Mouse (Mus musculus): Measurements from ENCODE around the gene Fryl.

The Fryl gene

DNA sequence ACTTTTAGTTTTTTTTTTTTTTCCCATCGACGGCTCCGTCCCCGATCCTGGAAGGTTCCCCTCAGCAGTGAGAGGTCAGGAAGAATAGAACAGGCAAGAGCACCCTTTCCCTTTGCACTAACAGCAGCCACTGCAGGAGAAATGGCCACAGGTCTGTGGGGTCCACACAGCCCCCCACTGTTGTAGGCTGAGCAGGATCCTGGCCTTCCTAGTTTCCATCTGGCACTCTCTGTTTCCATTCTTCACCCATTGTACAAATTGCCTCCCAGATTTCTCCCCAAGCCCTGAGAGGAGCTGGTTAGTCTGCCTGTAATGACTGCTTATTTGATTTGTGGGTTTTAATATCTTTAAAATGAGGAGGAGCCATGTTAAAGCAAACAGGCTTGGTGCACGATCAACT lies 252.4 kb downstream of the Fryl start:
- CTCF ChIA-PET, result no interaction called here
- POLR2A ChIA-PET, result no interaction called here

DNA sequence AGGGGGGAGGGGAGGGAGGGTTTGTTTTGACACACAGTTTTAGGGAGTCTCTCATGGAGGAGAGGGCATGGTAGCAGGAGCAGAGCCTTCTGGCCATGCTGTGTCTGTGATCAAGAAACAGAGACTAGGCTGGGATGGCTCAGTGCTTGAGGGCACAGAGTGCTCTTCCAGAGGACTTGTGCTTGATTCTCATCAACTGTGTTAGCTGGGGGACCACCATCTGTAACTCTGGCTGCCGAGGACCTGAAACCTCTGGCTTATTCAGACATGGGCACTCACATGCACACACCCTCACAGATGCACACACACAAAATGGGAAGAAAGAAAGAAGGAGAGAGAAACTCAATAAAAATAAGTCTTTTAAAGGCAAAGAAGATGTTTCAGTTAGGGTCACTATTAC lies 257.9 kb downstream of the Fryl start:
- CTCF ChIA-PET, result interaction anchor here in 1 of 4 experiments (1.2 kb wide), 1 partner anchor 402 kb away, joined by 3 read pairs; no protein-coding TSS in a partner anchor
- POLR2A ChIA-PET, result interaction anchor here in 2 of 4 experiments (0.7 to 1.3 kb wide), 2 partner anchors 85 to 92 kb away, joined by 3 read pairs; partner anchors contain the start of gene Slain2 (in 1 of the 2)

DNA sequence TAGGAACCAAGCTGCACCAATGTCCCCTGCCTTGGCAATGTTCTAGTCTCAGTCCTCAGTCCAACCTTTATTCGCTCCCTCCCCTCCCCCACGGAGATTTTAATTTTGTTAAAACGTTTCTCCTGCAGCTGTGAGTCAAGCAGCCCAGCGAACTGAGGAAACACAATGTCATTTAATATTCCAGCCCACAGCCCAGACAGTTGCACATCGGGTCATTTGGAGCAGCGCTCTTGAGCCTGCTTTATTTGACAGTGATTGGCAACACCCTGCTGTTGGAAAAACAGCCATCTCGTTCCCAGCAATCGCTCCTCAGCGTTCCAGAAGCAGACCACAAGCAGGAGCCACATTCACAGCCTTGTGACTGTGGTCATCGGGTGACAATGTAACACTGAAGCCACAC lies 261.0 kb downstream of the Fryl start:
- CTCF ChIA-PET, result interaction anchor here (0.6 to 1.0 kb wide), 4 partner anchors 10 to 76 kb away, joined by 3 to 5 read pairs (median 3); no protein-coding TSS in a partner anchor
- POLR2A ChIA-PET, result interaction anchor here in 2 of 4 experiments (0.7 kb wide), 2 partner anchors 236 to 408 kb away, joined by 3 read pairs; no protein-coding TSS in a partner anchor

DNA sequence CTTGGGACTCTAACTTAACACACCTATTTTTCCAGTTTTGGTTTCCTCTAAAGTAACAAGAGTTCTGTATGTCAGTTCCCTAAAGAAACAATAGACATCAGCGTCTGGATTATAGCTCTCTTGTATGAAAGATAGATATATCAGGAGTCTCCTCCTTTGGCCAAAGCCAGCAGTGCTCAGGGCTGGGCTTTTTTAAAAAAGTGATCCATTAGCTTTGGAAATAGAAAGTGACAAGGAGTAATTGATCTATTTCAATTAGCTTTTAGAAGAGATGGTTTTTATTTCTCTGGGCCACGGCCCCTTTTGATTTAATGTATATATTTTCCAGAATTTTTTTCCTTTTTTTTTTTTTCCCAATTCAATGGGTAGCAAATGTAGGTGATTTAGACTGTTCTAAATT lies 261.5 kb downstream of the Fryl start:
- ChIA-PET CTCF (interaction anchor here (0.6 to 1.0 kb wide), 4 partner anchors 9 to 76 kb away, joined by 3 to 5 read pairs (median 3); no protein-coding TSS in a partner anchor), POLR2A (interaction anchor here in 2 of 4 experiments (0.7 kb wide), 2 partner anchors 19 to 237 kb away, joined by 3 read pairs; no protein-coding TSS in a partner anchor)

DNA sequence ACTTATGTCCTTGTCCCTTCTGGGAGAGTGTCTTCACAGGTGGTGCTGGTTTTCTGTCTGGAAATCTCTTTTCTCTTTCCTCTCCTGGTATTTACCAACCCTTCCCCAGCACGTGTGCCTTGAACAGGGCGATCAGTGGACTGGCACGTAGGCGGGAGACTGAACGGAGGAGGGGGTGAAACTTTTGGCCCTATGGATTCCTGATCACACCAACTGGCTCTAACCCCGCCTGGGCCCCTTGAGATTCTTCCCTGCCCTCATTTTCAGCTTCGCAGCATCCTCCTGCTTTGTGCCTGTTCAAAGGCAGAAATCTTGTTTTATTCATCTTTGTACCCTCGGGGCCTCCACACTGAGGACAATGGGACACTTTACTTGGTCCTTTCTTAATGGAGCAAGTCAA lies 262.0 kb downstream of the Fryl start:
- ChIA-PET CTCF (interaction anchor here in 1 of 4 experiments (1.0 kb wide), 1 partner anchor 13 kb away, joined by 3 read pairs; no protein-coding TSS in a partner anchor), POLR2A (interaction anchor here in 1 of 4 experiments (0.7 kb wide), 1 partner anchor 20 kb away, joined by 3 read pairs; no protein-coding TSS in a partner anchor)

DNA sequence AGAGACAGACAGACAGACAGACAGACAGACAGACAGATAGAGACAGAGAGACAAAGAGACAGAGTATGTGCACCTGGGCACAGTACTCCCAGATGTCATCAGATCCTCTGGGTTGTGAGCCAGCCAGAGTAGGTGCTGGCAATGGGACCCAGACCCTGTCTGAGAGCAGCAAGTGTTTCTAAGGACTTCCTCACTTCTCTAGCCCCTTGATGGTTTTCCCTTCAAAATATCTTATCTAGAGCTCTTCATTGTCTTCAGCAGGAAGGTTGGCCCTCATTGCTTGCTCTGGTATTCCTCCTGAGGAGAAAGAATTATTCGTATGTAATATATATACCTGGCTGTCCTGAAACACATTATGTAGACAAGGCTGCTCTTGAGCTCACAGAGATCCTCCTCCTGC lies 263.9 kb downstream of the Fryl start:
- ChIA-PET POLR2A (interaction anchor here in 1 of 4 experiments (0.7 to 1.5 kb wide), 4 partner anchors 8 to 368 kb away, joined by 3 to 4 read pairs (median 3); no protein-coding TSS in a partner anchor), CTCF (interaction anchor here in 2 of 4 experiments (0.6 to 3.0 kb wide), 4 partner anchors 8 to 390 kb away, joined by 3 to 8 read pairs (median 4); no protein-coding TSS in a partner anchor)

DNA sequence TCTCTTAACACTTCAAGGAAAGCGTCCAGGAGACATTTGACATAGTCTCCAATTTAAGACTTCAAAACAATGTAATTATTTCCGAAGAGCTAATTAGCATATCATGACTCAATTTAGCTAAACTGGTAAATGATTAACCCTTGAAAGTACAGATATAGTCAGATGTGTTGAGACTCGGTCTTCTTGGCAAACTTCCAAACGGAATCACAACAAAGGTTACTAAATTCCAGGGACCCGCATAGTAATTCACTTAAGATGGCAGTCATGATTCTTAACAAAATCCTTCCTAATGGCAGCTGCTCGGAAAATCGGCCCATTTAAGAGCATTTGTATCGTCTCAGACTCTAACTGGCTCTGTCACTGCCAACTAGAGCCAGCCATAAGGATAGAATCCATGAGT lies 266.7 kb downstream of the Fryl start:
- POLR2A ChIA-PET, result interaction anchor here in 1 of 4 experiments (0.6 kb wide), 1 partner anchor 372 kb away, joined by 3 read pairs; no protein-coding TSS in a partner anchor
- CTCF ChIA-PET, result no interaction called here

DNA sequence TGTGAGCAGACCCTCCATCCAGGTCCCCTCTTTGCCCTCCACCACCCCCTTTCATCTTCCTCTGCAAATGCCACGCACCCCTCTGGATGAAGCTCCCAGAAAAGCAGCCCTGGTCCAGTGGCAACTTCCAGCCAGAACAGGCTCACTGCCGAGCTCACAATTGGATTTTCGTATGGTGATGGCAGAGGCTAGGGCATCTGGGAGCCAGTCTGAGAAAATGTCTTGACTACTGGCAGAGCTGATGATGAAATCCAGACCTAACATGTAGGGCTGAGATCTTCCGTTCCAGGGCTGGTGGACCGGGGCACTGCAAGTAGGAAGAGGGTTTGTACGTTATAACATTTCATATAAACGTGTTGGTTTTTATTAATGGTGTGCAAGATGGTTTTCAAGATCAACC lies 268.6 kb downstream of the Fryl start:
- ChIA-PET POLR2A (interaction anchor here in 2 of 4 experiments (0.6 to 0.8 kb wide), 3 partner anchors 71 to 306 kb away, joined by 3 read pairs; no protein-coding TSS in a partner anchor), CTCF (interaction anchor here in 1 of 4 experiments (1.1 kb wide), 1 partner anchor 395 kb away, joined by 6 read pairs; no protein-coding TSS in a partner anchor)

DNA sequence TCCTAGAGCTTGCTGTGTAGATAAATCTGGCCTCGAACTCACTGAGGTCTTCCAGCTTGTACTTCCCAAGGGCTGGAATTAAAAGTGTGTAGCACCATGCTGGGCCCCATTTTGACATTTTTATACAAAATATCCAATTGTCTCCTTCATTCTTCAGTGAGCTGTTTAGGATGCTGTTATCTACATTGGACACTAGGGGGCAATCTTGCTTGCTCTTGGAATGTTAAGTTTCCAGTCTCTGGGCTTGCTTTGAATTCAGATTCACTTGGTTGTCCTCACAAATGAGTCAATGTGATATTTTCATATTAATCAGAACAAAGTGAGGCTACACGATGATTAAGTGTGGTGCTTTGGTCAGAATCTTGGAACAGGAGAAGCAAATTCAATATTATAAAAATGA lies 272.3 kb downstream of the Fryl start:
- ChIA-PET CTCF (interaction anchor here (0.5 to 3.4 kb wide), 42 partner anchors 8 to 659 kb away, joined by 3 to 45 read pairs (median 4); partner anchors contain the start of genes Cwh43 (in 1 of the 4) and Fryl (in 1 of the 4)), POLR2A (interaction anchor here (0.6 to 1.3 kb wide), 12 partner anchors 9 to 399 kb away, joined by 3 to 10 read pairs (median 3); partner anchors contain the start of gene Slain2 (in 1 of the 4))

DNA sequence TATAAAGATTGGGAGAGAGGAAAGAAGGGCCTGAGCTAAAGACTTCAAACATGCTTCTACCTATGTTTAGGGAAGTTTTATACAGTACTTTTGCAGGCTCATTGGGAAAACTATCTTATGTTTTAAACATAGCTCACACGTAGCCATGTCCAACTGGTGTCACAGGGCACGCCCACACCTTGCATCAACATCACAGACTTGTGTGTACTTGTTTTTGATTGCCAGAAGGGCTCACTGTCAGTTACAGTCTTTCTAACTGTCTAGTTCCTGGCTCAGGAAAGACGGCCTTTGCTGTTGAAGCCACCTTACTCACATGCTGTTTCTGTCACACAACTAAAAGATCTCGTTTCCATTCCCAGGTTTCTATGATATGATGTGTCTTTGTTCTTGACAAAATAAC lies 279.9 kb downstream of the Fryl start:
- ChIA-PET CTCF (interaction anchor here in 2 of 4 experiments (0.6 to 1.3 kb wide), 2 partner anchors 8 to 97 kb away, joined by 4 to 5 read pairs; no protein-coding TSS in a partner anchor), POLR2A (no interaction called here)

DNA sequence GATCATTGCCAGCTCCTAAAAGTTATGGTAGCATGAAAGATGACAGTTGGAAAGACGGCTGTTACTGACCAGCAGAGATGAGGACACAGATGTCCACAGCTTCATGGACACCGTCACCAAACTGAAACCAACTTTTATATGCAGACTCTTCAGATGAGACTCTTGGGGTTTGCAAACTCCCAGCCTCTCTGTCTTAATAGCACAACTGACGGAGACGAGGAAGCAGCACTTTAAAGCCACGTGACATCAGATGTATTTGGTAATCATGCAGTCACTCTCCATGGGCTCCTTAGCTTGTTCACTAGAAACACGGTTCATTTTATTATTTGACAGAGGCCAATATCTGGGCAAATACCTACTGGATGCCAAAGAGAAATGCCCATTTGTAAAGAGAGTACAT lies 280.4 kb downstream of the Fryl start:
- ChIA-PET POLR2A (interaction anchor here in 1 of 4 experiments (1.0 kb wide), 1 partner anchor 43 kb away, joined by 3 read pairs; no protein-coding TSS in a partner anchor), CTCF (interaction anchor here in 1 of 4 experiments (1.3 kb wide), 1 partner anchor 8 kb away, joined by 5 read pairs; no protein-coding TSS in a partner anchor)

DNA sequence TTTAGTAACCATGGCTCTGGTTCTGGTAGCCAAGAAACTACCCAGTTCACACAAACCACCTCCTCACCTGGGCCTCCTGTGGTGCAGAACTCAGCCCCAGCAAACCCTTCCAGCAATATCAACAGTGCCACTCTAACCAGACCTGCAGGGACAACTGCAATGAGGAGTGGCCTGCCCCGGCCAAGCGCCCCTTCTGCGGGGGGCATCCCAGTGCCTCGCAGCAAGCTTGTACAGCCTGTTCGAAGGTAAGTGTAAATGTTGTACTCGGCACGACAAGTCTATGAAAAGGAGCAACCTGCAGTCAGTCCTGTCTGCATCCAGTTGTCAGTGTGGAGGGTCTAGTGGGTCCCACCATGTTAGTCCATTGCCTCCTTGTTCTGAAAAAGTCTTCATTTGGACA lies 281.8 kb downstream of the Fryl start, which contains the start of gene Gm10135:
Gm10135 (minus strand) TSS at position 101 of the 400 bp plus-strand sequence.
- CTCF ChIA-PET, result no interaction called here
- POLR2A ChIA-PET, result no interaction called here

DNA sequence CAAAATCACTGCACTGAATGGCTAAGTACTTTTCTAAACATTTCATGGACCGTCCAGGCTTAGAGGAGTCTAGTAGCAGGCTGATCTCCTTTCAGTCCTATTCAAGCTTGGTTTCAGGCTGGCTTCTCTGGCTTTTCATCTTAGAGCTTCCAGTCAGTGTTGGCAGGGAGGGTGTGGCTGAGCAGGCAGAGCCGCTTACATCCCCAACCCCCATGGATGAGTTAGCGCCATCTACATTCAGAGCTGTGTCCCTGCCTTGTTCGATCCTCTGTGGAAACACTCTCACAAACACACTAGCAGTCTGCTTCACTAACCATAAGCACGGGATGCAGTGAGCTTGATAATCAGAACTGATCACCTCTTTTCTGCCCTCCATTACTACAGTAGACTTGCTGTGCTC lies 283.5 kb downstream of the Fryl start:
- ChIA-PET POLR2A (interaction anchor here in 2 of 4 experiments (0.7 to 1.4 kb wide), 7 partner anchors 11 to 184 kb away, joined by 3 to 6 read pairs (median 3); no protein-coding TSS in a partner anchor), CTCF (interaction anchor here (0.6 to 2.3 kb wide), 8 partner anchors 11 to 410 kb away, joined by 3 to 11 read pairs (median 4); no protein-coding TSS in a partner anchor)

DNA sequence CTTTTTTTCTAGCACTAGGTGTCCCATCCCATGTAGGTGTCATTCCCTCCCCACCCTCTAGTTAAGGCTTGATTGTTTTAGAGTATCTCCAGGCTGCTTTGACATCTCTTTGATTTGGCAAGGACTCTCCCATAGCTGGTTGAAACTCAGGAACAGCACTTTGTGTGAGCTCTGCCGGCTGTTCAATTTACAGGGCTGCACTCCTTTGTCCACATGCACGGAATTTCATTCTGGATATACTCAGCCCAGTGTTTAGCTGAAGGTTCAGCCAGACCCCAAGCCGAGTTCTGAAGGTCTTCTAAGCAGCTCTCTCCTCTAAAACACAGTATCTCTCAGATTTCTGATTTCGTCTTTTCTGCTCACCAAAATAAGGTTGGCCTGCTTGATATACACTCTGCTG lies 284.0 kb downstream of the Fryl start:
- POLR2A ChIA-PET, result interaction anchor here in 2 of 4 experiments (0.7 to 1.4 kb wide), 8 partner anchors 12 to 185 kb away, joined by 3 to 6 read pairs (median 3); no protein-coding TSS in a partner anchor
- CTCF ChIA-PET, result interaction anchor here (0.6 to 2.3 kb wide), 8 partner anchors 12 to 410 kb away, joined by 3 to 11 read pairs (median 4); no protein-coding TSS in a partner anchor

All from embryonic stem cell, embryonic (primary cell).